Mouse (Mus musculus): ENCODE results near the gene Gm10376.
"Not testable (repeated sequence)": the region's sequence is repeated elsewhere in the genome, so short reads cannot be mapped to it uniquely, and the experiment has no call there.

Gene Gm10376

DNA sequence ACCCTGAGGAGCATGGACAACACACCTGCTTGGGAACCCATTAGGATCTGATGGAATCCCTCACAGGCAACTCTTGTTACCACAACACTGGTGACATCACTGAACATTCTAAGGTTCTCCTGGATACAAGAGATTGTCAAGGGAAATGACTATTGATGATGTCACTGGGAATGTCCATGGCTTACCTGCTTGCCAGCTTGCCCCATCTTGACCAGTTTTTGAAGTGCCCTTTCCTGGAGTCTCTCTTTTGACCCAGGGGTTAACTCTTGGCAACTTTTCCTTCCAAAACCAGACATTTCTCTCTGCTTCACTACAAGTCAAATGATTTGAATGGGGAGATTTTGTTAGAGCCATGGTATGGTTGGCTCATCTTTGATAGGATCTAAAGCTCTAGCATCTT lies at the start of gene Gm10376:
Gene Gm10376 (minus strand): TSS at position 101 of the 400 bp plus-strand sequence.
- not testable (repeated sequence) for DNase-seq (ENCODE audit: low spot score in 2 of 2)

DNA sequence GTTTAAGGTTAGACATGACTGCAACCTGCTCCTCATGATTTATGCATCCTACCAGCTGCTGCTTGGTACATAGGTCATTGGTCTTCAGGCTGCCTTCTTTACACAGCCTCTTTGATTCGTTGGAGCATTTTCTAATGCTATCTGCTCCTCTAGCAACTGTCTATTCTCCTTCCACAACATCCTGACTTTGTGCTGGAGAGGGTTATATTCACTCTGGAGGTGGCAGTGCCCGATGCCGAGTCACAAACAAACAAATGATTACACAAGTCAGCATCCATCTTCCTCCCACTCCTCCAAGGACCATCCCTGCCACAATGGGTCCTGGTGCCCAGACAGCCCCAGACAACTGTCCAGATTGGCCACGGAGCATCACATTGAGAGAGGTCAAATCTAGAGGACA lies 44.8 kb upstream of the Gm10376 start:
- DNase-seq (ENCODE audit: low spot score in 2 of 2) = not testable (repeated sequence)

DNA sequence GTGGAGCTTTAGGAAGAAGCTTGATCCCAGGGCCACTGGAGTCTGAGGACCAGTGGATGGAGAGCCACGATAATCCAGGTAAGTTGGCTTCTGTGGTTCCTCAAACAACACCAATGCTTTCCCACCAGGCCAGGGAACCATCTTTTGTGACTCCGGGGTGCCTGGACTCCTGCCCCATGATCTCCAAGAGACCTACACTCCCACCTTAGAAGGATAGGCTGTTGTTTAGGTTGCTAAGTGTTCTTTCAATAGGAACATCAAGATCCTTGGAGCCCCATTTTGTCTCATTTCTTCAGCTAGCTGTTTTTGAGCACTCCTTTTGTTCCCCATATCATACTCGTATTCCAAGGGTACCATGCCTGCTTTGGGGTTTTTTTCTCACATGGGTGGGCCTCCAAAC lies 42.6 kb upstream of the Gm10376 start:
- DNase-seq (ENCODE audit: low spot score in 2 of 2) = not testable (repeated sequence)

DNA sequence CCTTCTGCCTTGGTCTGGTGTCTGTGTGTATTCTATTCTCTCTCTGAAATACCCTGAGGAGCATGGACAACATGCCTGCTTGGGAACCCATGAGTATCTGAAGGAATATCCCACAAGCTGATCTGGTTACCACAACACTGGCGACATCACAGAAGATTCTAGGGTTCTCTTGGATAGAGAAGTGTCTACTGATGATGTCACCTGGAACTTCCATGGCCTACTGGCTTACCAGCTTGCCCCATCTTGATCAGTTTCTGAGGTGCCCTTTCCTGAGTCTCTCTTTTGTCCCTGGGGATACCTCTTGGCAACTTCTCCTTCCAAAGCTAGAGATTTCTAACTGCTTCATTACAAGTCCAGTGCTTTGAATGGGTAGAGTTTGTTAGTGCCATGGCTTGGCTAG lies 21.9 kb downstream of the Gm10376 start, which contains the start of gene Gm8082:
Gene Gm8082 (minus strand): TSS at position 101 of the 400 bp plus-strand sequence.
- DNase-seq (ENCODE audit: low spot score in 2 of 2) = not testable (repeated sequence)
